Mouse (Mus musculus) layer of hippocampus, postnatal 10 days (tissue): Measurements from ENCODE around the gene Smad3. TPM values are rescaled to one million over a fixed set of nuclear protein-coding genes. Genes with fewer than 3 reads are reported as not detected.

Source experiments
- DNase-seq, 2 experiments: peaks; one replicate each; pipeline ENCODE4 v3.0.0; 2021; ENCODE audit warnings: low spot score in 2 of 2
- total RNA-seq, 2 experiments: library from RNA; stranded (reverse); gene quantifications; 2 replicates each; pipeline ENCODE4 v1.2.3; 2021

The Smad3 gene
- total RNA-seq, 2 experiments from 2014 or later, result 12.2 to 14.2 TPM

GRCm38 (mm10) chr9:63602043-63602939, 155.5 kb downstream of the Smad3 start, which contains the start of the genes Iqch and Aagab:
Gene Iqch, minus strand, starts transcription at chr9:63602493.
Gene Aagab, plus strand, starts transcription at chr9:63602660.
- DNase-seq, result peak; percentile 97 to 98

Other genes starting within 250 kb of the Smad3 start
- gene Iqch, start 155.5 kb downstream of the Smad3 start, total RNA-seq, result under 1 TPM in 1 of 2 experiments, not detected in 1; 0.22 TPM
- 10 to 100 TPM; 47.9 to 52.6 TPM for gene Aagab, start 155.3 kb downstream of the Smad3 start, total RNA-seq